Mouse (Mus musculus): ENCODE measurements around the gene Shisa5.

DNA sequence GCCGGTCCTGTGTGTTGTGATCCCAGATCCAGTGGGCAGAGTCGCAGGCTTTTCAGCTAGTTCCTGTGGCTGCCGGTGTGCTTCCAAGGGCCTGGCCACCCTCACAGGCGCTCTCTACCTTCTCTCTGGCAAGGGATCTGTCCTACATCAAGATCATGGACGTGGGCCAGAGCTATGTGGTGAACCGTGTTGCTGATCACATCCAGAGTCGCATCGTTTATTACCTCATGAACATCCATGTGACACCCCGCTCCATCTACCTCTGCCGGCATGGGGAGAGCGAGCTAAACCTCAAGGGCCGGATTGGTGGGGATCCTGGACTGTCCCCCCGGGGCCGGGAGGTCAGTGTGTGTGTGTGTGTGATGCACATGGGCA is 28.1 kb upstream of the Shisa5 start:
- TF ChIP-seq CTCF (IDR thresholded peaks at IDR 0.05; ENCODE audit: control insufficient read depth, insufficient read depth, insufficient replicate concordance, low read depth, low read length) (no peak), POLR2A (IDR thresholded peaks at IDR 0.05; ENCODE audit: control insufficient read depth, low read depth, low read length) (no peak)

Data from testis, adult 2 months (tissue).